Mouse (Mus musculus) induced T-regulatory cell, adult 2 months (primary cell): ENCODE results near the gene Apc2.
A peak's percentile ranks its signal among the peaks of the same experiment; 100 is the strongest.

Experiments used
- DNase-seq: peaks from one replicate; pipeline ENCODE4 v3.0.0-alpha.2; 2012; ENCODE audit warnings: low read depth

Apc2 gene

DNA sequence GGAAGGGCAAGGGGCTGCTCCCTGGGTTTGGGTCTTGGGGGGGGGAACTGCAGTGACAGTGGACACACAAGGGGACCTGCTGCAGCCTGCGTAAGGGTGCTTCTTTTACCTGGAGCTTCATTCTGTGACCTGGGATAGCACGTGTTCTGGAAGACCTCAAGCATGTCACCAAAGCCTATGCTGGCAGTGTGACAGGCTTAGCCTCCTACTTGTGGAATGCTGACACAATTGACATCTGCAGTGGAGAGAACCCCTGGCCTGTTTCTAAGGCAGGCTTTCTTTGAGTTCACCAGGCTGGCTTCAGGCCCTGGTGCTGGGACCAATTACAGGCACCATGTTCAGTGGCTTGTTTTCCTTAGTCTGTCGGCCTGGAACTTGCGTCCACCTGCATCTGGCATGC, 1.5 kb upstream of the Apc2 start:
- no peak for DNase-seq

DNA sequence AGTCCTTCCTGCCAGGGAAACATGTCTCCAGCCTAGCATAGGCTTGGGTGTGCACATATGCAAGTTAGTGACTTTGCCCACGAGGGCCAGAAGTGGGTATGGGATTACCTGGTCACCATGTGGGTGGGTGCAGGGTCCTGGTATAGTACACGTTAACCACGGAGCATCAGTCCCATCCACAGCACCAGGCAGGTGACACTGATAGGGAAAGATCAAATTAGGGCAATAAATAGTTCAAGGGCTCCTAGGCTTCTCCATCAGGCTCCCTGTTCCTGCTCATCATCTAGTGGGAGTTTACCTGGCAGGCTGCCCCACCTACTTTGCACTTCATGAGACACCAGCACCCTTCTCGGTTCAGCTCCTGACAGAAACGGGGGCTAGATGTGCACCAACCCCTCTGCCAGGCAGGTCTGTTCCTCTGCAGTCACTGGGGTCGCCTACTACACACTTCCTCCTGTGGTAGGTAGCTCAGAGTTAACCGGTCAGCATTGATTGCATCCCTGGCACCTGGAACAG, 931 bp upstream of the Apc2 start:
- no peak for DNase-seq

DNA sequence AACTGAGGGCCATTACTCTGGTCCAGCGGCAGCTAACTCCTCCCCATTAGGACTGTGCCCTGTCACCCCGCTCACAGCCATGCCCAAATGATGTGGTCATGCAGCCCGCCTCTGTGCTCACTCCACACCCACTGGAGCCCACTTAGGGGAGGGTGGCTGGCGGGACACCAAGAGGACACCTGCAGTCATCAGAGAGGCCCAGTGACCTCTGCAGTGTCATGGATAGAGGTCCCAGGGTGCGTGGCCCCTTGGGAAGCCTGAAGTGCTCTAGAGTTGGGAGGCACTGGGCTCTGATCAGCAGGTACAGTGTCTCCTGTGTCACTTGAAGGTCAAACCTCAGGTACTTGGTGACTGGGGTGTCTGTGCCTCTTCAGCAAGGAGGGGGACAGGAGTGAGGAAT, 1.0 kb downstream of the Apc2 start:
- DNase-seq = no peak

DNA sequence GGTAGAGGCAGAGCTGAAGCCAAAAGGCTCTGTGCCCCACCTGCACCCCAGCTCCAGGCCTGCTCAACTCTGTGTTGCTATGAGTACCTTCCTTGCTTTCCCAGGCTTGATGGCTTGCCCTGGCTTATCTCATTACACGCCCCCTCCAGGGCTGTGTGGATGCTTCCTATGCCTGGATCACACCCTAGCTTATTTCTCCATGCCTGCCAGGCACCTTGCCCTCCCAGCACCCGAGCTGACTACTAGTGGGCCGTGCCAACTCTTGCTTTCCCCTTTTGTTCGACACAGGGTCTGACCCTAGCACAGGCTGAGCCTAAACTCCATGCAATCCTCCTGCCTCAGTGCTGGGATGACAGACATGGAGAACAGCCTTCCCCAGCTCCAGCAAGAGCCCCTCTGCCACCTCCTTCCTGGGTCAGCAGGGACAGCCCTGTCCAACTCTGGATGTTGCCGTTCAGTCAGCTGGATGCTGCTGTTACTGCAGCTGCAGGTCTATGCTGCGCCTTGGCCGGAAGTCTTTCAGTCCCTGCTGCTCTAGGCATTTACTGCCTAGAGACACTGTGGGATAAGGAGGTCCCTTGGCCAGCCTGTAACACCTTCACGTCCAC, 1.9 kb downstream of the Apc2 start:
- DNase-seq = no peak

DNA sequence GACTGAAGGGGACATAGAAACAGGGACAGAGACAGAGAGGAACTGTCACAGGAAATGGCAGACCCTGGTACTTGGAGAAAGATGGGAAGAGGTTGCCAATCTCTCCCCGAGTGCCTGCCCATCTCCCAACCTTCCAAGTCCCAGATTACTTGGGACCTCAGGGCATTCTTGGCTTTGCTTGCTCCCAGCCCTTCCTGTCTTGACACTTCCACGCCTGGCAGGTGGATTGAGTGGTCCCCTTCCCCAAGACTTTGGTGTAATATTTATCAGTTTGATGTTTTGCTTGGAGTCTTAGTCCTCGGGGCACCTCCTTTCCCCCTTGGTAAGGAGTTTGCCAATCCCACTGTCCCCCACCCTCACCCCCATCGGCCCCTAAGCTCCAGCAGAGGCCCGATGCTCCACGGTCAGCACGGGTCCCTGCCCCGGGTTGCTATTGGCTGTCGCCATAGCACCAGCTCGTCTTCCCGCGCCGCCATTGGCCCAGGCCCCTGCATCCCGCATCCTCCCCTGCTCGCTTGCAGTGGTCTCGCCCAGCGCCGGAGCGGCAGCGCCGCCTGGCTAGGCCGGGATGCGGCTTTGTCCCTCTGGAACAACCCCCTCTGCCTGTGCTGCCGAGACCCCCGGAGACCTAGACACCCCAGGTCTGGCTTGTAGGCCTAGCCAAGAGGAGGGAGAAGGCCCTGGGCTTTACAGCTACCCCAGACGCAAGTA, 2.9 kb downstream of the Apc2 start:
- DNase-seq = no peak

DNA sequence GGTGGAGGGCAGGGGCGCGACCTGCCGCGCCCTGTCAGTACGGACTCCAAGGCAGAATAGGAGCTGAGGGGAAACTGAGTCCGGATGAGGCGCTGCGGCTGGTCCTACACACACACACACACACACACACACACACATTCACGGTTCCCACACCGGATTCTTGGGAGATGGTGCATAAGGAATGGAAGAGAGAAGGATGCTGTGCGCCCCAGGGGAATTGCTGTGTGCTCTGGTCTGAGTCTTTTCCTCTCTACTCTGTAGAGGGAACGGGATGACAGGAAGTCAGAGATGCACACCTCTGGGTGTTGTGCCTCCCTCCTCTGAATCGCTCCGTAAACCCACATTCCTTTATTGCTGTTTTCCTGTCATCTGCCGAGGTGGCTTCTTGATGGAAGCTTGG, 3.5 kb downstream of the Apc2 start:
- DNase-seq = no peak

DNA sequence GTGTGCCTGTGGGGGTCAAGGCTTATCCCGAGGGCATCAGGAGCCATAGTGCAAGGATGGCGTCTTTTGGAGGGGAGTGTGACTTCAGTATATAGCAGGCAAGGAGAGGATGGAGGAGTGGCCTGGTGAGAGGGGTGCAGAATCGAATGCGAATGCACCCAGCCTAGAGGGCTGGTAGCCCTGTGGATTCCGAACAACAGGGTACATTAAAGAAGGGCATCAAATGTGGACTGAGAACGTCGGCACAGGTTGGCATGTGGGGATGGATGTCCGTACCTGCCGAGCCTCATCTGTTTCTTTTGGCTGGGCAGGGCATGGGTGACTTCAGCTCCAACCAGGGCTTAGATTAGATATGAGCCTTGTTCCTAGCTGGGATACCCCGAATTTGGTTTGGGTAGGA, 4.0 kb downstream of the Apc2 start:
- DNase-seq = no peak

DNA sequence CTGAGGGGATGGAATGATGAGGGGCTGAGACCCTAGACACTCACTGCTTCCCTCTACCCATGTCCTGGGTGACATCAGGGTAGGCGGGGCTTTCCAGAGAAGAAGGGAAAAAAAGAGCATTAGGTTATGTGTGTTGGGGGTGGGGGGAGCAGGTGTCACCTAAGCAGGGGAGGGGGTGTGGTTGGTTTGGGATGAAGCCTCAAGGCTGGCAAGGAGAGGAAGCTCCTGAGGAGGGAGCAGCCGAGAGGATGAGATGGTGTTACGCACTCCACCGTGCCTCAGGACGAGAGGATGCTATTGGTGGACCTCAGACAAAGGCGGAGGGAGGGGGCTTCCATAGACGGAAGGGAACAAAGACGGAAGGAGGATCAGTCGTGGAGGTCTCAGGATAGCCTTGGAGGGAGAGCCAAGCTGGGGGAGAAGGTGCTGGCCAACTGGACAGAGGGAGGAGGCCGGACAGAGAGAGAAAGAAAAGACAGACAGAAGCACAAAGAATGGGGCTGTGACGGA, 5.0 kb downstream of the Apc2 start:
- no peak for DNase-seq

DNA sequence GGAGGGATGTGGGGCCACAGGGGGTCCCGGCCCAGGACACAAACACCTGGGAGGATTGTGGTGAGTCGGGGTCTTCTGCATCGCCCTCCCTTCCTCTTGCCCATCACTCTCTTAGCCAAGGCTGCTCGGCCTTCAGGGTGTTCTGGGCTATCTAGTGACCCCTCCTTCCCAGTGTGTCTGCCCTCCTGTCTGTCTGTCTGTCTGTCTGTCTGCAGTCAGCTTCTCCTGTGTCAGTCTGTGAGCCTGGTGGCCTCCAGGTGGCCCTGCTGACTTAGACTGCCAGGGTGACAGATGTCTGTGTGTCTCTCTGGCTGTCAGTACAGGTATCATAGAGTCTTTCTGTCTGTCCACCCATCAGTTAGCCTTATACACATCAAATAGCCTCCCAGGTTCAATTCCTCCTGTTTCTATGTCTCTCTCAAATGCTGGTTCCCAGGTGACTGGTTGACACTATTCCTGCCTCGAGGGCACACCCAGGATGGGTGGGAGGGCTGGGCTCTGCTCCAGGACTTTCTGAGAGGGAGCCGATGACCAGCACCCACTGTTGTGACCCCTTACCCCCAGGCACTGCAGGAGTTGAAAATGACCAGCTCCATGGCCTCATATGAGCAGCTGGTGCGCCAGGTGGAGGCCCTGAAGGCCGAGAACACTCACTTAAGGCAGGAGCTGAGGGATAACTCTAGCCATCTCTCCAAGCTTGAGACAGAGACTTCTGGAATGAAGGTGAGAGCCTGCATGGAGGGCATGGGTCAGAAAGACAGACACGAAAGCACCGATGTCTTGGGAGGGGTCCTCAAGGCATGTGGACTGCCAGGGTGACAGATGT, 5.7 kb downstream of the Apc2 start:
- DNase-seq = no peak

DNA sequence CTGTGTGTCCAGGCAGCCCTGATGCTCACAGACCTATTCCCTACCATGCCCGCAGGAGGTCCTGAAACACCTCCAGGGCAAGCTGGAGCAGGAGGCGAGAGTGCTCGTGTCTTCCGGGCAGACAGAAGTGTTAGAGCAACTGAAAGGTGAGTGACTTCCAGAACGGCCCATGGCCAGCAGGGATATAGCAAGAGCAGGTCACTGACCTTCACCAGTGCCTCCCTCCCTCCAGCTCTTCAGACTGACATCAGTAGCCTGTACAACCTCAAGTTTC, 6.2 kb downstream of the Apc2 start:
- DNase-seq = no peak

DNA sequence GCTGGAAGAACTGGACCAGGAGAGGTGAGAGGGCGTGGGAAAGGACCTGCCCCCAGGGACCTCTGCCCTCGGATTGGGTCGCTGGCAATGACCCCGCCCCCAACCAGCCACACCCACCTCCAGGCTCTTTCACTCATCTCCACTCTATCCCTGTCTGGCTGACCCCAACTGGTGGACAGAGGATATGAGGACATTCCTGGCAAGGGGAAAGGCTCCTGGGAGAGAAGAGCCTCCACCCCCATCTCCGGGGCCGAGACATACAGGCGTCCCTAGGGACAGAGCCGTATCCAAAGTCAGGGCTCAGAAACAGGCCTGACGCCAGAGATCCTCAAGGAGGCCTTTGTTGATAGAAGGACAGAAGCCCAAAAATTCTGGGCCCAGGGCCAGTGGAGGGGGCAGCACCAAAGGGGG, 6.7 kb downstream of the Apc2 start:
- no peak for DNase-seq

DNA sequence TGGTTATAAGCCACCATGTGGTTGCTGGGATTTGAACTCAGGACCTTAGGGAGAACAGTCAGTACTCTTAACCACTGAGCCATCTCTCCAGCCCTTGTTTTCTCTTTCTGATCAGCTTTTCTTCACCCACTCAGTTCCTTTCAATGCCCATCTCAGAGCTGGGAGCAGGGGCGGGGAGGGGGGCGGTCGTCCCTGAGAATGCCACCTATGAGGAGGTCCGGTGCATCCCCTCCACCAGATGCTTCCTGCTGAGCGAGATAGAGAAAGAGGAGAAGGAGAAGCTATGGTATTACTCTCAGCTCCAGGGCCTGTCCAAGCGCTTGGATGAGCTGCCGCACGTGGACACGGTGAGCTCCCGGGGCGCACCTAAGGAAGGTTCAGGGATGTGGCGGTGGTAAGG, 8.7 kb downstream of the Apc2 start:
- no peak for DNase-seq

DNA sequence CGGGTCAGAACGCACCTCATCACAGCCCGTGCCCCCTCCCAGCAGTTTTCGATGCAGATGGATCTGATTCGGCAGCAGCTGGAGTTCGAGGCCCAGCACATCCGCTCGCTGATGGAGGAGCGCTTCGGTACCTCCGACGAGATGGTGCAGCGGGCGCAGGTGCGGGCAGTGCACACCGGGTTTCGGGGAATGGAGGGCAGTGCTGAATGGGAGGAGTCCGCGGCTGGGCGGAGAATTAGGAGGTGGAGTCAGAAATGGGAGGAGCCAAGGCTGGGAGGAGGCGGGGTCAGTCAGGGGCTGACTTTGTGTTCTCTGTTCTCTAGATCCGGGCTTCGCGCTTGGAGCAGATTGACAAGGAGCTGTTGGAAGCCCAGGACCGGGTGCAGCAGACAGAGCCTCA, 9.1 kb downstream of the Apc2 start:
- peak; percentile 86 for DNase-seq

DNA sequence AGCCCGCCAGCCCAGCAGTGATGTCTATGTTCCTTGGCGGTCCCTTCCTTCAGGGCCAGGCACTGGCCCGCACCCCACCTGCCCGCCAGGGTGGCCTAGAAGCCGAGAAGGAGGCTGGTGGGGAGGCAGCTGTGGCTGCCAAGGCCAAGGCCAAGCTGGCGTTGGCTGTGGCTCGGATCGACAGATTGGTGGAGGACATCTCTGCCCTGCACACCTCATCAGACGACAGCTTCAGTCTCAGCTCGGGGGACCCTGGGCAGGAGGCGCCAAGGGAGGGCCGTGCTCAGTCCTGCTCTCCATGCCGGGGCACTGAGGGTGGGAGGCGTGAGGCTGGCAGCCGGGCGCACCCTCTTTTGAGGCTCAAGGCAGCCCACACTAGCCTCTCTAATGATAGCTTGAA, 15.8 kb downstream of the Apc2 start:
- DNase-seq = no peak

DNA sequence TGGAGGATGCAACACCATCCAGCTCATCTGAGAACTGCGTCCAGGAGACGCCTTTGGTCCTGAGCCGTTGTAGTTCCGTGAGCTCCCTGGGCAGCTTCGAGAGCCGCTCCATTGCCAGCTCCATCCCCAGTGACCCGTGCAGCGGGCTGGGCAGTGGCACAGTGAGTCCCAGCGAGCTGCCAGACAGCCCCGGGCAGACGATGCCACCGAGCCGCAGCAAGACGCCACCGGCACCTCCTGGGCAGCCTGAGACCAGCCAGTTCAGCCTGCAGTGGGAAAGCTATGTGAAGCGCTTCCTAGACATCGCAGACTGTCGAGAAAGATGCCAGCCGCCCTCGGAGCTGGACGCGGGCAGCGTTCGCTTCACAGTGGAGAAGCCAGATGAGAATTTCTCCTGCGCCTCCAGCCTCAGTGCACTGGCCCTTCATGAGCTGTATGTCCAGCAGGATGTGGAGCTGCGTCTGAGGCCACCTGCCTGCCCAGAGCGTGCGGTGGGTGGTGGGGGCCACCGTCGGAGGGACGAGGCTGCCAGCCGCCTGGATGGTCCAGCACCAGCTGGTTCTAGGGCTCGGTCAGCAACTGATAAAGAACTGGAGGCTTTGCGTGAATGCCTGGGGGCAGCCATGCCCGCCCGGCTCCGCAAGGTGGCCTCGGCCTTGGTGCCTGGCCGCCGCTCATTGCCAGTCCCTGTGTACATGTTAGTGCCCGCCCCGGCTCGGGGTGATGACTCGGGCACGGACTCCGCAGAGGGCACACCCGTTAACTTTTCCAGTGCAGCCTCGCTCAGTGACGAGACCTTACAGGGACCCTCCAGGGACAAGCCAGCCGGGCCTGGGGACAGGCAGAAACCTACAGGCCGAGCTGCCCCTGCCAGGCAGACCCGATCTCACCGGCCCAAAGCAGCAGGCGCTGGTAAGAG, 17.1 kb downstream of the Apc2 start:
- no peak for DNase-seq

DNA sequence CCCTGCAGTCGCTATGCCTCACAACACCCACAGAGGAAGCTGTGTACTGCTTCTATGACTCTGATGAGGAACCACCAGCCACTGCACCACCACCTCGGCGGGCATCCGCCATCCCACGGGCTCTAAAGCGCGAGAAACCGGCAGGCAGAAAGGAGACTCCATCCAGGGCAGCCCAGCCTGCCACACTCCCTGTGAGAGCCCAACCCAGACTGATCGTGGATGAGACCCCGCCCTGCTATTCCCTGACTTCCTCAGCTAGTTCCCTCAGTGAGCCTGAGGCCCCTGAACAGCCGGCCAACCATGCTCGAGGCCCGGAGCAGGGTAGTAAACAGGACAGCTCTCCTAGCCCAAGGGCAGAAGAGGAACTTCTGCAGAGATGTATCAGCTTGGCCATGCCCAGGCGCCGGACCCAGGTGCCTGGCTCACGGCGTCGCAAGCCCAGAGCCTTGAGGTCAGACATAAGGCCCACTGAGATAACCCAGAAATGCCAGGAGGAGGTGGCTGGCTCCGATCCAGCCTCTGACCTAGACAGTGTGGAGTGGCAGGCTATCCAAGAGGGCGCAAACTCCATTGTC, 17.9 kb downstream of the Apc2 start:
- DNase-seq = no peak

DNA sequence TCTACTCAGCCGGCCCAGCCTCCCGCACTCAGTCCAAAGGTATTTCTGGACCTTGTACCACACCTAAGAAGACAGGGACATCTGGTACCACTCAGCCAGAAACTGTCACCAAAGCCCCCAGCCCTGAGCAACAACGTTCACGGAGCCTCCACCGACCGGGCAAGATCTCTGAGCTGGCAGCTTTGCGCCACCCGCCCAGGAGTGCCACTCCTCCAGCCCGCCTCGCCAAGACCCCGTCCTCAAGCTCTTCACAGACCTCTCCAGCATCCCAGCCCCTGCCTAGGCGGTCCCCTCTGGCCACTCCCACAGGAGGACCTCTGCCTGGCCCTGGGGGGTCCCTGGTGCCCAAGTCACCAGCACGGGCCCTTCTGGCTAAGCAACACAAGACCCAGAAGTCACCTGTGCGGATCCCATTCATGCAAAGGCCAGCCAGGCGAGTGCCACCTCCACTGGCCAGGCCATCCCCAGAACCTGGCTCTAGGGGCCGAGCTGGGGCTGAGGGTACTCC, 18.8 kb downstream of the Apc2 start:
- DNase-seq = no peak

DNA sequence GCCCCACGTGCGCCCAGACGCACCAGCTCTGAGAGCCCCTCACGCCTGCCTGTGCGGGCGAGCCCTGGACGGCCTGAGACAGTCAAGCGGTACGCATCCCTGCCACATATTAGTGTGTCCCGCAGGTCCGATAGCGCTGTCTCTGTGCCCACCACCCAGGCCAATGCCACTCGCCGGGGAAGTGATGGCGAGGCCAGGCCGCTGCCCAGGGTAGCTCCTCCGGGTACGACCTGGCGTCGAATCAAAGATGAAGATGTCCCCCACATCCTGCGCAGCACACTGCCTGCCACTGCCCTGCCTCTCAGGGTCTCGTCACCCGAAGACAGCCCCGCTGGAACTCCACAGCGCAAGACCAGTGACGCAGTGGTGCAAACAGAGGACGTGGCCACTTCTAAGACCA, 19.5 kb downstream of the Apc2 start:
- DNase-seq = no peak

DNA sequence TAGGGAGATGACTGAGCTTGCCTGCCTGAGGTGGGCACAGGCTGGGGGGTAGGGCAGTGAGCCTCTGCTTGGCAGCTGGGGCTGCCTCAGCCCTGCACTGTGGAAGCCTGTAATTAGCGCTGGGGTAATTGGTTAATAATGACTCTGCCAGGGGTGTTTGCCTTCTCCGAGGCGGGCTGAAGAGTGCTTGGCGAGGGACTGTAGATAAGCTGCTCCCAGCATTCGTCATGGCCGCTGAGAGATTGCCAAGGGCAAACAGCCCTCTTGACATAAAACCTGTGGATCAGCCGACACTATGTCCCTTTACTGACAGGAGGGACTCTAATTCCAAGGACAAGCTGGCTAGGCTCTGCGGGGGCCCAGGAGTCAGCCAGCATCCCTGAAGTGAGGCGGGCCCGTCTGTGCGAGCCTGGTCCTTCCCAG, 20.6 kb downstream of the Apc2 start:
- no peak for DNase-seq

DNA sequence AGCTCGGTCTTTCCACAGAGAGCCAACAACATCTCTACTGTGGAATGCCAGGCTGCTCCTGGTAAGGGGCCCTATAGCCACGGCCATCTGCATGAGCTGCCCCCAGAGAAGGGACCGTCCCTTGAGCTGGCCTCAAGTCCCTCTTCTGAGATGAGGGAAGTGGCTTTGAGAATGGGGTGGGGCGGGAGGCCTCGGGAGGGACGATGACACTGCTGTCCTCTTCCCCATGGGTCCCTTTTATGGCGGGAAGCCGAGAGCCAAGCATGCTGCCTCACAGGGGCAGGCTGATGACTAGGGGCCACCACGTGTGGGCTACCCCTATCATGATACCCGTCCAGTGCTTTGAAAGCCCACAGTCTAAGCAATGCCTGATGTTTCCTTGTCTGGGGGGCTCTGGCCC, 21.2 kb downstream of the Apc2 start:
- no peak for DNase-seq

DNA sequence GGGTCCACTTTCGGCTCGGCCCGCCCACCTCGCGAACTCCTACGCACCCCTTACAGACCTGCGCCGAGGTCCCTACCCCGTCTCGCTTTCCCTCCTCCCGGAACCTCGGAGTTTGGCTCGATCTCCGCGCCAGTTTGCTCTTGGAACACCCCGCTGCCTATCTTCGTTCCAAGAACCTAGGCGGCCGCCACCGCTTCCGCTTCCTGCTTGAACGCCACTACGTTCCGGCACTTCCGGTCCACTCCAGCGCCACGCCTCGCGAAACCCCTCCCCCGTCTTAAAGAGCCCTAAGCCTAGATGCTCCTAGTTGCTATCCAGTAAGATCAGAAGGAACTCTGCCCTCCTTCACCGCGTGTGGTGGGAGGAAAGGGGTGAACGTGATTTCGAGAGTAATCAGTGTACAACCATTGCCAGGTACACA, 24.6 kb downstream of the Apc2 start, which contains the start of gene 2310011J03Rik:
TSS of gene 2310011J03Rik (minus strand) at position 198 of the 421 bp plus-strand sequence.
- peak; percentile 97 for DNase-seq
